Mouse (Mus musculus): ENCODE data around the gene Fstl4.
"Not testable (repeated sequence)": the region's sequence is repeated elsewhere in the genome, so short reads cannot be mapped to it uniquely, and the experiment has no call there.

The Fstl4 gene

DNA sequence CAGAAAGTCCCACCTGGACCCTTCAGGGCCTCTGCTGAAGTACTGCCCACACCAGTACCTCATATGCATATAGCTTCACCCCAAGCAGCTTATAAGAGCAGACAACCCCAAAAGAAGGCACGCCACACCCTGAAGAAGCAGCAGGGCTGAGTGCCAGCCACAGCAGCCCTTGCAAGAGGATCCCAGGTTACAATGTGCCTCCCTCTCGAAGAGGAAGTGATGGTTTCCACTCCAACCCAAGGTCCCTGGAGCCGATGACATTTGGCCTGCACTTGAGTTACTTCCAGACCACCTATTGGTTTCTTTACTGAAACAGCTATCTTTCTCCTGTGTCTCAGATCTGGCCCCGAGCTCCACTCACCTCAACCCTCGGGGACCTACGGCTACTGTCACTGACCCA lies 373.8 kb downstream of the Fstl4 start:
- no peak for DNase-seq (ENCODE audit: low spot score)

DNA sequence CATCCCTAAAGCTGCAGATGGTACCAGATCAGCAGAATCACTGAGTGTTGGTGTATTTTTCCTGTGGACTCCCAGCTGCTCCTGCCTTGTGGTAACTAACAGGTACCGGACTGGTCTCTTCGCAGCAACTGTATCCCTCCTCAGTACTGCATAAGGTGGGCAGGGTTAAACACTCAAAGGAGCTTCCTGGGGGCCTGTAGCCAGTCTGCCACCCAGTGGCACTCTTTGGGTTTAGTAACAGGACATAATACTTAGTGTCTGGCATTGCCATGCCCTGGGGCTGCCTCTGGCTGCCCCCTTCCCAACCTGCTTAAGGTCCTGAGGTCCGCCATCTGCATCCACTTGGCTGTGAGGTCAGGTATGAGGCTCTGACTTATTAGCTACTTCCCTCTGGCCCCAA lies 375.2 kb downstream of the Fstl4 start:
- no peak for DNase-seq (ENCODE audit: low spot score)

DNA sequence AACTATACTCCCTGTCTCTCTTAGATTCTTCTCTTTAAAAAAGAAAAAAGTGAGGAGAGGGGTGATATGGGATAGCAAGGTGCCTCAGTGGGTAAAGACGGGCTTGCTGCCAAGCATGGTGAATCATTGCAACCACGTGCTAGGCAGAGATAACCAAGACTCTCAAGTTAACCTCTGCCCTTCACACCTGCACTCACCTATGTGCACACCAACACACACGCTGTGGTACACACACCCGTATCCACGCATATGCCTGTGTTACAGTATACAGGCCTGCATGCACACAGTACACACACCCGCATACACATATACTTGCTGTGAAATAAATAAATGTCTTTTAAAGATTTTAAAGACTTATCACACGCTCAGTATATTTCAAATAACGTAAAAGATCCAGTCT lies 375.8 kb downstream of the Fstl4 start:
- no peak for DNase-seq (ENCODE audit: low spot score)

DNA sequence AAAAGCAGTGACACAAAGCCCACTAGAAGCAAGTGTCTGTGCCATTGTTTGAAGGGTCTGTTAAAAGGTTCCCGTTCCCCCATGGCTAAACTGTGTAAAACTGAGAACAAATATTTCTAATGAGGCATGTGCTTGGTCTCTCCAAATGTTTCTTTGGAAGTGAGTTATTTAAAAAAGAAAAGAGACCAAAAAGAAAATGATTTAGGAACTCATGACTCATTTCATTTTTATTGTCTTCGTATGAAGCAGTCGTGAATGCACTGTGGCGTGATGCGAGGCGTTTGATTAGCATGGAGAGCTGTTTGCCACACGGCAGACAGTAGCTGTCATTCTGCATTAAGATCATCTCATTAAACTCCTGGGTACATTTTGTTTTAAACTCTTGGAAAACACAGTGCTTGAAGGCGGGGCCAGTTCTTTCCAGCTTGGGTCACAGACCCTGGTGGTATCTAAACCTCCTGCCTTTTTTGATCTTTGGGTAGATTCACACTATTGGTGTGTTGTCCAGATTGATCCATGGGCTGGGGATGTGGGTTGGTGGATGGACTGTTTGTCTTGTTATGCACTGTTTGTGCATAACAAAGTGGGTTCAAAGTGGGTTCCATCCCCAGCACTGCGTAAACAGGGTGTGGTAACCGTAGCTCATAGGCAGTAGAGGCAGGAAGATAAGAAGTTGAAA lies 376.4 kb downstream of the Fstl4 start:
- no peak for DNase-seq (ENCODE audit: low spot score)

DNA sequence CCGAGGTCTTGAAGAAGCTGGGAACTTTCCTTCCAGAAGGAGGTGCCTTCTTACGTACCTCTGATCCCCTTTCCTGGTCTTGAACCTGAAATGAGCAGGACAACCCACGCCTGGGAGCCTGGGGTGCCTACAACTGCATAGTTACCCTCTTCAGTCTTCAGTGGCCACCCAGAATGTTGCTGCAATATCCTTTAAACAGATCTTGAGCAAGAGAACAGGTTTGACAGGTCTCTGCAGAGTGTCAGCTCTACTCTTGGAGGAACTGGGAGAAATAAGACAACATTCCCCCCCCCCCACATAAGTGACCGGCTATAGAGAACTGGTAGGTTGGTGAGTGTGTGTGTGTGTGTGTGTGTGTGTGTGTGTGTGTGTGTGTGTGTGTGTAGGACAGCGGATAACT lies 379.1 kb downstream of the Fstl4 start:
- no peak for DNase-seq (ENCODE audit: low spot score)

DNA sequence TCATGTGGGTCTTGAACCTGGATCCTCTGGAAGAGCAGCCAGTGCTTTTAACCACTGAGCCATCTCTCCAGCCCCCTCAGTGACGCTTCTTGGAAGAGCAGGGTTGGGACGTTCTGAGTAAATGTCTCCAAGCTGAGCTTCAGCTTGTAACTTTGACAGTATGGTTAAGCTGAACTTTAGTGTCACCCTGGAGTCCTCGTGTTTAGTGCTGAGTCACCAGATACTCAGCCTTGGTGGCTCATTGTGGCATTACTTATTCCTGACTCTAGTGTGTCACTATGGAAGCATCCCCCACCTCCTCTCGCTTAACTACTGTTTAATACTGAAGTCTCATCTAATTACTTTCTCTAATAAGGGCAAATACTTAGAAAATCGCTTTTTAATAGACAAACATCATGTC lies 380.1 kb downstream of the Fstl4 start:
- no peak for DNase-seq (ENCODE audit: low spot score)

DNA sequence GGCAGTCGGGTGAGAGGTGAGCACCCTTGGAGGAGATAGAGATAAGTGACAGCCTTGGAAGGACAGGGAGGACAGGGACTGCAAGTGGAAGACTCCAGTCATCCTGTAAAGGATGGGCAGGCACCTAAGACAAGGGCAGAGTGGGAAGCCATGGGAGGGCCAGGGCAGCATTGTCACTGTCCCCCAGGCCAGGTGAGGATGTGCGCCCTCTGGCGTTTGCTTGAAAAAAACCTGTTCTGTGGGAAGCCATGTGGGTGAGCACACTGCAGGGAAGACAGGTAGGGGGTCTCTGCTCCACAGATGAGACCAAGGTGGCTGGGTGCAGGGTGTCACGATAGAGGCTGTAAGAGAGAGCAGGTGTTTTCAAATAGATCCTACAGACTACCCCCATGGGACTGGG lies 381.9 kb downstream of the Fstl4 start:
- DNase-seq (ENCODE audit: low spot score), result no peak

DNA sequence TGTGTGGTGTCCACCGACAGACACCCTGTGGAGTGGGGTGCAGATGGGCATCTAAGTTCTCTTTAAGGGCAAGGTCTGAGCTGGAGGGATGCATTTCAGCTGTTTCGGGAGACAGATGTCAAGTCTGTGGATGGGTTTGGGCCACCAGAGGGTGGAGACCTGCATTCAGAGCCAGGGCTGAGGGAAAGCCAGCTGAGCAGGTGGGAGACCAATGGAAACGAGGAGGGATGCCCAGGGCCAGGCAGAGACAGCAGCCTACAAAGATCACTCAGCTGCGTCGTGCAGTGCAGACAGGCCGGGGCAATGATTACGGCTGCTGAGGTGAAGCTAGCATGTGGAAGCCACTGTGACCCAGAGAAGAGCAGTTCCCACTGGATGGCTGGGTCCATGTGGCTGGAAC lies 392.0 kb downstream of the Fstl4 start:
- no peak for DNase-seq (ENCODE audit: low spot score)

DNA sequence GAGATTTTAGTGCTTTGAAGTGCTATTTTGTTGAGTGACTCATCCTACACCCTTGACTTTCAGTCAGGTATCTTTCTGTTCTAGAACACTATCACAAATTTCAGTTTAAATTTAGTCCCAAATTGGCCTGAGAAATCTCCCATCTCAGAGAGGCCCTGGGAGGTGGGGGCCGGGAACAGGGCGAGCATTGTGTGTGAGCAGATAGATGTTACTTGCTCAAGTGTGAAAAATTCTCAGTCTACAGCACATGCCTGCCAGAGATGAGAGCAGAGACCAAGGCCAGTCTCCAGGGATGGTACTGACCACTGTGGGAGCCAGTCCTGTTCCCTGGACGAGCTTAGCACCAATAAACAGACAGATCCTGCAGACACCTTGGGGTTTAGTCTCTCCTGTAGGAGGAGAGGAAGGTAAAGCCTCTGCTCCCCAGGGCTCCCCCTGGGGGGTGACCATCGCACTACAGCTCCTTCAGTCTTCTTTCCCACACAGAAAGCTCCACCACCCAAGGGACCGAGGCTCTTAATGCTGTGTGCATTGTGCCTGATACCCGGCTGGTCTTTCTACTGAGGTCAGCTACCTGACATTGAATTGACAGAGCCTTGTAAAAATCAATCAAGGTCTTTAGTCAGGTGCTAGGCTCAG lies 393.3 kb downstream of the Fstl4 start:
- no peak for DNase-seq (ENCODE audit: low spot score)

DNA sequence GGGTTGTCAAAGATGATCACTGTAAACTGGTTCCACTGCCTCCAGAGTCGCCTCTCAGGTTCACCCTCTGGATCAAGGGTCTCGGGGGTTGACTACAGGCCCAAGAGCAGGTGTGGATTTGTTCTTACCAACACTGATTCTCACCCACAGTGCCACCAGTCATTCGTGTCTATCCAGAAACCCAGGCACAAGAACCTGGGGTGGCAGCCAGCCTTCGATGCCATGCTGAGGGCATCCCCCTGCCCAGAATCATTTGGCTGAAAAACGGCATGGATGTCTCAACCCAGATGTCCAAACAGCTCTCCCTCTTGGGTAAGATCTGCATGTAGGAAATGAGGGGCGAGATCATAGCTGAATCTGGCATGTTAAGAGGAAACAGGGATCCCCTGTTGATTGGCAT lies 398.0 kb downstream of the Fstl4 start:
- no peak for DNase-seq (ENCODE audit: low spot score)

DNA sequence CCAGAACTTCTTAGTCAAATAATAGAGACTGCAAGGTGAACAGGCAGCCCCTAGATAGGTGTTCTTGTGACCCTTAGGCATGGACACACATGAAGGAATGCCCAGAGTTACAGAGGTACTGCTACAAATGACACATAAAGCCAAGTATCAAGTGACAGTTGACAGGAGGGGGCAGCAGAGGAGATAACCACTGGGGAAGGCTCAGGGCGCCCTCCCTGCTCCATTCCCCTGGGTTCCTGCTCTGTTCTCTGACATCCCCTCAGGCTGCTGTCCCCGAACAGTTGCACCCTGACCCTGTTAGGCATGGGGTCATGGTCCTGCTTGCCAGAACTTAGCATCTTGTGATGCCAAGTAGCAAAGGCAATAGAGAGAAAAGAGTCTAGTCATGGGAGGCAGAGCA lies 402.0 kb downstream of the Fstl4 start:
- no peak for DNase-seq (ENCODE audit: low spot score)

DNA sequence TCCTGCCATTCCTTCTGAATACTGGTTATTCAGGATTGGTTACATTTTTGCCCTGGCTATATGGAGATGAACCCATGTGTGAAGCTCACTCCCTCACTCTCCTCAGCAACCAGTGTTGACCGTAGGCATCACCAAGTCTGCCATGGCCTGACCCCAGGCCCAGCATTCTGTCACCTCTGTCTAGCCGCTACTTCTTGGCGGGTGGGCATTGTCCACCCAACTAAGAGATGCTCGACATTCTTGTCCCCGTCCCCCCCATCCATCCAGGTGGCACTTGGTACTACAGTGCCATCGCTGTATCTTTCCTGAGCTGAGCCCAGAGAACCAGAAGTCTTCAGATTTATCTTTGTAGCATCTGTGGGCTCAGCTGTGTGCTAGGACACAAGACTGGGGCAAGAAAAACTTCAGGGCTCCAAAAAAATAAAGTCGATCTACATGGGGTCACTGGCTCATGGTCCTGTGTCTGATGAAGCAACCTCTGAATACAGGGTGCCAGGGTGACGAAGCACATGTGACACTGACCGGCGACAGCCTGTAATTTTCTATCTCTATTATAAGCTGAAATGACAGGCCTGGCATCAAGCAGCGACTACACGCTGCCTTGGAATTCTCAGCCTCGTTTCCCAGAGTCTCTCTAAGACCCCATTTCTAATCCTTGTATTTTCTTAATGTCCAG lies 417.9 kb downstream of the Fstl4 start:
- no peak for DNase-seq (ENCODE audit: low spot score)

DNA sequence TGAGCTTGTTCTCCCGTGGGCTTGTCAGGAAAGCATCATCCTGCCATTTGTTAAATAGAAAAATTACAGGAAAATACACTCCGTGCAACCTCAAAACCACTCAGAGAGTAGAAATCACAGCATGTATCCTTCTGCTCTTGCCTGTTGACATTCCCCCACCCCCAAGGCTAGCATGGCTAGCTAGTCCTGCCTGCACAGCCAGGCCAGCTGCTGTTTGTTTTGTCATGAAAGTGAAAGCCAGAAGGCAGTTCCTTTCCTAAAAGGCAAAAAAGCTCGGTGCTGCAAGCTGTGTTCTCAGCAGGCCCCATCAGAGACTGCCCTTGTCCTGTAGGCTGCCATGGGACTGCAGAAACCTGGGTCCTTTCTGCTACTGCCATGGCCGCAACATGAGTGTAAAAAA lies 418.4 kb downstream of the Fstl4 start:
- DNase-seq (ENCODE audit: low spot score), result no peak

DNA sequence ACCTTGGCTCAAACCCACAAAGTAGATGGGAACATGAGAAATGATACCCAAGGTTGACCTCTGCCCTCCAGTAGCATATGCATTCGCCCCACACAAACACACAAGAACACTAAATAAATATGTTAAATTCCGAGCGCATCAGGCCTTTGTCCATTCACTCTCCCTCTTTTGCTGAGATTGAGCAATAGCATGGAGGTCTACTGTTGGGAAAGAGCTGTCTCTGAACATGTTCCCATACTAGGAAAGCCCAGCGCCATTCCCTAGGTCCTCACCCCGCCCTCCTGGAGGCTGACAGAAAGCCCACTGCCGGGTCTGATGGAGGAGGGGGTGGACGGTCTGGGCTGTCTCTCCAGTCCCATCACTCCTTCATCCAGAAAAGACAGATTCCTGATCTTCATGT lies 419.6 kb downstream of the Fstl4 start:
- no peak for DNase-seq (ENCODE audit: low spot score)

DNA sequence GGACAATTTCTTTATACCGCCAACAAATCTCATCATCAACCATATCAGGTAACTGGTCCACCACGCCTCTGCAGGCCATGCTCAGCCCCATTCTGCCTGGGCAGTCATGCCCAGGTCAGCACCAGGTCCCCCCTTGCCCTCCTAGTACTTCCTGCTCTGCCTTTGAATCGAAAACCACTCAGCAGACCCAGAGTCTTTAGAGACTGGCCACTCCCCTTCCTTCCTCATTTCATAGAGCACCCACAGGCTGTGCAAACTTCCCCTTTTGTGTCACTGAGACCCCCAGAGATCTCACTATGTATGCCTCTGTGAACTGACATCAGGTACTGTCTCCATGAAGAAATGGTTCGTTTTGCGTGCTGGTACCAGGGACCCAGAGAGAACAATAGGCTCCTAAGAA lies 420.3 kb downstream of the Fstl4 start:
- no peak for DNase-seq (ENCODE audit: low spot score)

DNA sequence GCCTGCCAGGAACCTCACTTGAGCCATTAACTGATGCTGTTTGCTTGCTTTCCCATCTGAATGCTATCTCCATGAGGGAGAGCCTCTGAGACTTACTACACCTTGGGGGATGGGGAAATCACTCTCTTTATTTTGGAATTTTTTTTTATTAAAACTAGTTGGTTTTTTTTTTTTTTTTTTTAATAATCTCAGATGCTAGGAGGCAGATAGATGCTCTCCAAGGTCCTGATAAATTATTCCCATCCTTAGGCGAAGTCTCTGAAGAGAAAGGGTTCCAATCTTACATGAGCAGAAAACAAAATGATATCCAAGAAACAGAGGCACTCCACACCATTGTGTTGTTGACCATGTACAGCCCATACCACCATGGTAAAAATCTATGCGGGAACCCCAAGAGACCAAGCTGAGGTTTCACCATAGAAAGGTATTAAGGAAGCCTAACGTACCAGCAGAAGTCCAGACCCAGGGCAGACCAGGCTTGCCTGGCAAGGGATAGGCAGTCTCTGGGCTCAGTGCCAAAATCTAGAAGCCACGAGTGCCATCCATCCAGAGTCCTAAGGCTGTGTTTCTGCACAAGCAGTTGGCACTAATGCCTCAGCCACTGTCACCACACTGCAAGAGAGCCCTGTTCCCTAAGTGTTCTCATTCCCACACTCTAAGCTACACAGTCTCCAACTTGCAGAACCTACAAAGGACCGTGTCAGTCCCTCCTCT lies 423.1 kb downstream of the Fstl4 start:
- DNase-seq (ENCODE audit: low spot score), result no peak

DNA sequence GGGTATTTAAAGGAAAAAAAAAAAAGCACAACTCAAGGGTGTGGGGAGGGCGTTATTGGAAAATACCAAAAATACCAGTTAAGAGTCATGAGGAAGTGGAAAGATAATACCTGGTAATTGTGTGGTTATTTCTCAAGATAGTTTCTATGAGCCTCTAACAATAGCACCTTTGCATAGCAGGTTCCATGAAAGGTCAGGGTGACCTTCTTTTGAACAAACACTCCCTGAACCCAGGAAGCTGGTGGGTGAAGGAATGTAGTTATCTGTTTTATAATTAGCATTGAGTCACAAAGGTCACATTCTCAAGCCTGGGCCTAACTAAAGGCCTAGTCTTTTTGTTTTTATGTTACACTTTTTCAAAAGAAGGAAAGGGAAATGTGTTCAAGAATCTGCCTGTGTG lies 432.1 kb downstream of the Fstl4 start:
- DNase-seq (ENCODE audit: low spot score), result not testable (repeated sequence)

DNA sequence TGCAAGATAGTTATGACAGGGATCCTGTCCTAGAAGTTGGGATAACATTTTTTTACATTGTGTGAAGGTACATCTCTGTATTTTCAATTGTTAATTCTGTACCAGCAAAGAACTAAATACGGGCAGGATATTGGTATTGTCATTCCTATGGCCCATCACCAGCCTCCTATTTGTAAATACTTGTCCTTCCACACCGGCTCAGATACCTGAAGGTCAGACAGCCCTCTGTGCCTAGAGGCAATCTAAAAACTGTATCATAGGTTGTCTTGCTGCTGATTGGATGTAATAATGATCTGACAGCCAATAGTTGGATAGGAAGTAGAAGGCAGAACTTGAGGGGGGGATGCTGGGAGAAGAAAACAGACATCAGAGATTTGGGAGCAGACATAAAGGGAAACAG lies 432.7 kb downstream of the Fstl4 start:
- DNase-seq (ENCODE audit: low spot score), result no peak

DNA sequence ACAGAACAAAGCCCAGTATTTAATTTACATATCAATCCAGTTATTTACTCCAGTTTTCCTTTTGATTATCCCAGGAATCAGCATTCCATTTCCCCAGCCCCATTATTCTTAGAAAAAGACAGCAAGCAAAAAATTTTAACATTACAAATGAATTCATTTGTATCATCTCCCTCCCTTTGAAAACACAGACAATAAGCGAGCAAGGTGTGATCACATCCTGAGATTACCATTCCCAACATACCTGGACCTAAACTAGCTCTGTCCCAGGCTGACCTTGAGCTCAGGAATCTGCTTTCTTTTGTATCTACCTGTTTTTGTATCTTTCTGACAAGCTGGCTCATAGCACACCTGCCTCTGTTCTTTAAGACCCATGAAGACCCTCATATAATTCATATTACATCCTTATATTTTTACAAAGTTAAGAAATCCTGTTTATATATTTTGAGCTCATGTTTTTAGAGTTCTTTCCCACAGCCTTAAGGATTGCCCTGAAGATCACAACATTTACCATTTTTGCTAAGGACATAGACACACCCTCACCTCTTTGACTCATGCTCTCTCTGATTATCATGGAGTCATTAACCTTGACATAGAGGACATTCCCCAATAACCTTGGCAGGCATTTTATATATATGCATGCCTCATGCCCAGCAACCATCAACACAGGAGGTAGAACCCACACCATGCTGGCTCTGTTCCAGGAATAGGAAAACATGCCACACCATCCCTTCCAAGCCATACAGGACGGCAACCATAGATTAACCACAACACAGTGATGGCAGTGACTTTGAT lies 438.2 kb downstream of the Fstl4 start:
- DNase-seq (ENCODE audit: low spot score), result no peak

DNA sequence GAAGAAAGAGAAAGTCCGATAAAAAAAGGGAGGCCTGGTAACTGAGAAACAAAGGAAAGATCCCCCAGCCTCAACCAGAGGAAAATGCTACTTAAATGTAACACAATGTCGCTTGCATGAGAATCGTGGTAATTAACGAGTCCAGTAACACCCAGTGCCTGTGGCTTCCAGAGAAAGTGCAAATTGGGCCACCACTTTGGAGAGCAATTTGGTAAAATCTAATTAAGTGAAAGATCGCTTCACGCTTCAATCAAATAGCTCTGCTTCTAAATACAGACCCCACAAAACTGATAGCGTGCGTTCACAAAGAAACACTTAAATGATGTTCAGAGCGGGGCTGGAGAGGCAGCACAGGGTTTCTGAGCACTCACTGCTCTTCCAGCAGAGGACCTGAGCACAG lies 446.4 kb downstream of the Fstl4 start:
- DNase-seq (ENCODE audit: low spot score), result no peak

DNA sequence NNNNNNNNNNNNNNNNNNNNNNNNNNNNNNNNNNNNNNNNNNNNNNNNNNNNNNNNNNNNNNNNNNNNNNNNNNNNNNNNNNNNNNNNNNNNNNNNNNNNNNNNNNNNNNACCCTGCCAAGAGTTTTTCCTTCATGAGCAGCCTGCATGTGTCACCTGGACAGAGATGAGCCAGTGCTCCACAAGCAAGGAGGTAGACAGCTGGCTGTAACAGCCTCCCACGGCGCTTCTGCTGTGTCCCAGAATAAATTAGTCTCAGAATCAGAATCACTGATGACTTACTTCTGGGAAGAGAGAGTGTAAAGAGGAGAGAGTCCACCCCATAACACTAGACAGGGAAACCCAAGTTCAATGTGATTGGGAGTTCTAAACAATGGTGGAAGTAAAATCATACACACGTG lies 464.6 kb downstream of the Fstl4 start:
- no peak for DNase-seq (ENCODE audit: low spot score)

DNA sequence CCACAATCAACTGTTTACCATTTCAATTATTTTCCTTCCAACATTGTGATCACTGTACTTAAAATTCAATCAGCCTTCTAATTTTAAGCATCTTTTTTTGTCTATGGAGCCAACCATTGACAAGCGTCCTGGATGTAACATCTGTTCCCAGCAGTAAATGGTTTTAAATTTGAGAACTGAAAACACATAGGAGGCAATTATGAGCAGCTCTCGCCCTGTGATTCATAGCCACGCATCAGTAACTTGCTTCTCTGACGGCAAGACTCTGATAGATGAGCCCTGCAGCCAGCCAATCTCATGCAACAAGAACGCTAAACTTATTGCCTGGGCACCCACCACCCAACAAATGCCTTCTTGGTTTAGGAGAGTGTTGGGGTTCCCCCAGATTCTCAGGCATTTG lies 467.4 kb downstream of the Fstl4 start:
- no peak for DNase-seq (ENCODE audit: low spot score)

Data from urinary bladder, postnatal 10 days (tissue).